Mouse (Mus musculus): Measurements from ENCODE around the gene Mtx3.

The Mtx3 gene

DNA sequence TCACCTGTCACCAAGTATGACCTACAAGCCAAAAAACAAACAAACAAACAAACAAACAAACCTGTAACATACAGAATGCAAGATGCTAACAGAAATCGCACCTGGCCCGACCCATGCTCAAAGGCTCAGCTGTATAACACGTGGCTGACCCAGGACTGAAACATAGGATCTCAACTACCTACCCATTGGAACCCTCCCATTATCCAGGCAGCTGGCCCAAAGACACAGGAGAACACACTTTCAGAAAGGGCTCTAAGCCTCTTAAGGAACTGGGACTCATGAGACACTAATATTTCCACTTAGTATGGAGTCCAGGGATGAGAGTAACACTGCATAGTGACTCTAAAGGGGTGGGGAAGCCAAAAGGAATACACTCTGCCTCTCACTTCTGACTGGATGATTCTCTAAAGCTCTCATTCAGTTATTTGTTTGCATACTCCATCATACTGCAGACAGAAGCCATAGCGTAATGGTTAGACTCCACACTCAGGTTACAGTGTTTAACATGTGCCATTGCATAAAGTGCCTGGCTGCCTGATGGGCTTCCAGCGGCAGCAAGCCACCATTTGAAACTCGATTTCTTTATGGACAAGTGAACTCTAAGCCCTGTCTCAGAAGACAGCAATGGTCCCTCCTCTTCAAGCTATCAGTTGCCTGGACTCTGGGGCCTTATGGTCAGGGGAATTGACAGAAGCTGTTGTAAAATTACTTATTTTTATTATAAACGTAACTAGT is 38.6 kb downstream of the Mtx3 start:
- DNase-seq (ENCODE audit: low spot score in 2 of 2), result no peak

DNA sequence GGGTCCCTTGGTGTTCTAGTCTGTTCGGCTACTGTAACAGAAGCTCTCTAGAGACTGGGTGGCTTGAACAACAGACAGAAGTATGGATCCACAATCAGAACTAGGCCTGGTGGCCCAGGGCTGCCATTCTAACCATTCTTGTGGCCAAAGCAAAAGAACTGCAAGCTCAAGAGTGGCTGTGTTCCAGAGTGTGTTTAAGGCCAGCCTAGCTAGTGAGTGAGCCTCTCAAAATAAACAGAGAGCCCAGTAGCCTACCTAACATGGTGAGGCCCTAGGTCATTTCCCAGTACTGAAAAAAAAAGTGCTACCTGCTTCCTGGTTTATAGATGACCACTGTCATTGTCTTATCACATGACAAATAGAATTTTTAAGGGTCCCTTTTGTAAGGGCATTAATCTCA is 39.6 kb downstream of the Mtx3 start:
- no peak for DNase-seq (ENCODE audit: low spot score in 2 of 2)

DNA sequence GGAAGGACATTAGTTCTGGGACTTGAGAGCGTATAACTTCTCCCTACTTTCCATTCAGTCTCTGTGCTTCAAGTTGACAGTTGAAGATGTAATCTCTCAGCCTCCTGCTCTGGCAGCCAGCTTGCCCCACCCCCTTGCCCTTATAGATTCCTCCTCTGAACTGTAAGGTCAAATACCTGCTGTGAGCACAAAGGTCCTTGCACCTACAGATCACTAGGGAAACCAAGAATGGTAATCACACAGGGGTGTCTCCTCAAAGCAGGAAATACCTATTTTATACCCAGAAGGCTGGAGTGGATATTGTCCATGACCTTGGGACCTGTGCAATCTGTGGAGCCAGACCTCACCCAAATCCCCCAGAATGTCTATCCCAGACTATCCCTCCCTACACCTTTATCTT is 40.4 kb downstream of the Mtx3 start:
- DNase-seq (ENCODE audit: low spot score in 2 of 2), result no peak

DNA sequence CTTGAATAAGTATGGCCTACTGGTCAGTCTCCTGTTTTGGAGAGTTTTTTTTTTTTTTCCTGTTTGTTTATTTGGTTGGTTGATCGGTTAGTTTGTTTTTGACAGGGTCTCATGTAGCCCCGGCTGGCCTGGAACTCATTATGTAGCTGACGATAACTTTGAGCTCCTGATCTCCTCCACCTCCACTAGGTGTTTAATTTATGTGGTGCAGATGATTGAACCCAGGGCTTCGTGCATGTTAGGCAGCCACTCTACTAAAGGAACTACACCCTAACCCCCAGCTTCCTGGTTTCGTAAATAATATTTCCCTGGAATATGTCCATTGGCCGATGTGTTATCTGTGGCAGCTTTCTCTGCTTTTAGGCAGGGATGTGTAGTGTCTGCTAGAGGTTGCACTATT is 54.5 kb downstream of the Mtx3 start:
- DNase-seq (ENCODE audit: low spot score in 2 of 2), result peak; percentile 1 to 3

DNA sequence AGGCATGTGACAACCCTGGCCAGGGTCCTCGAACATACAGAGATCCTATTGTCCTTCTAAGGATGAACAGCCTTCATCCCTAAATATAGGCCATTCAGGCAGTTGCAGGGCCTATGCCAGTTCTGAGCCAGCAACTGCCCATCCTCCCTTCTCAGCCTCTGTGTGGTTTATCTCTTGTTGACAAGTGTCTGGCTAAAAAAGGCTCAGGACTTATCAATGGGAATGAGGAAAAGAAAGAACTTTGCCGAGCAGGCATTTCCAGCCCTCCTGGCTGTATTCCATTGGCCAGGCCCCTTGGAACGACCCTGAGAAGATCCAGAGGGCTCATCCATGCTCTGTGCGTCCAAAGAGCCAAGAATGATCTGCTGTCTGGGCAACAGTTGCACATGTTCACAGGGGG is 58.7 kb downstream of the Mtx3 start:
- peak in 1 of 2 experiments; percentile 4 for DNase-seq (ENCODE audit: low spot score in 2 of 2)

- DNase-seq (ENCODE audit: low spot score in 2 of 2), result peak in 1 of 2 experiments; percentile 1
Observed at GRCm38 (mm10) chr13:92905944-92906343, 61.4 kb downstream of the Mtx3 start.

- DNase-seq (ENCODE audit: low spot score in 2 of 2), result peak in 1 of 2 experiments; percentile 5
Observed at GRCm38 (mm10) chr13:92907366-92907765, 62.8 kb downstream of the Mtx3 start.
